Mouse (Mus musculus) erythroblast, embryonic 14.5 days (primary cell): ENCODE results near the gene Trap1.

Experiments
- GATA1 ChIP-seq: IDR thresholded peaks from 2 replicates; pipeline ENCODE4 v1.6.1; 2012; ENCODE audit warnings: low read length, inconsistent platforms, mixed read lengths
- TAL1 ChIP-seq: IDR thresholded peaks from 3 replicates; pipeline ENCODE4 v1.6.1; 2012; ENCODE audit warnings: low read length, inconsistent platforms, mixed read lengths

DNA sequence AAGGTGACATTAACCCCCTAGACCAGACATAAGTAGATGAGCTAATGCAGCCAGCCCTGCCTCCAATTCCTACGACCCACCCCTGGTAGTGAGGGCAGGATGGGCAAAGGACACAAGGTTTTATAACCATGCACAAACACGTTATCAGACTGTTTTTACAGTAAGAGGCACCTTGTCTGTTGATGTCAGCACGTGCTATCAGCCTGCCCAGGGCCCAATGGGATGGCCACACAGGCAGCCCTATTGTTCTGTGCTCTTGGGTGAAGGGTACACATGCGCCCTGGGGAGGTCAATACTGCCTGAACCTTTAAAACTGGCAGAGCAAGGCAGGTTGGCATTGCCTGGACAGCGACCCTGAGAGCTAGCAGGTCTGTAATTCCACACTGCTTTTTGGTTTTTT is 40.8 kb downstream of the Trap1 start, which contains the start of gene Dnase1:
- TF ChIP-seq GATA1 = no peak
- no peak for TF ChIP-seq TAL1
